Mouse (Mus musculus) kidney, adult 2 months (tissue): ENCODE measurements at regions not wholly inside any gene's neighbourhood (a gene's known extent, or its start where the extent isn't known, plus 50 kb on each side); places are given as distances from the start of the nearest gene placed in this dataset.
A peak's percentile ranks its signal among the peaks of the same experiment; 100 is the strongest.

Source experiments
- DNase-seq: peaks from one replicate; pipeline ENCODE4 v3.0.0; 2021
- H3K27ac ChIP-seq: fragments of 200-500 bp; 2 replicates; pipeline ENCODE4 v1.5.1; 2012; ENCODE audit warnings: low read depth, low read length, control low read depth, inconsistent platforms; ENCODE audit not compliant: insufficient read depth
- H3K27me3 ChIP-seq: fragments of 200-500 bp; replicated peaks from 2 replicates; pipeline ENCODE4 v1.6.1; 2012; ENCODE audit warnings: mild to moderate bottlenecking, moderate library complexity, low read length, inconsistent platforms; ENCODE audit not compliant: control insufficient read depth, insufficient read depth
- H3K36me3 ChIP-seq: fragments of 200-500 bp; 2 replicates; pipeline ENCODE4 v1.6.1; 2012; ENCODE audit warnings: mild to moderate bottlenecking, moderate library complexity, low read length, inconsistent platforms; ENCODE audit not compliant: control insufficient read depth, insufficient read depth
- H3K4me1 ChIP-seq: fragments of 200-500 bp; 2 replicates; pipeline ENCODE4 v1.6.1; 2011; ENCODE audit warnings: low read length; ENCODE audit not compliant: control insufficient read depth, insufficient read depth
- H3K4me3 ChIP-seq: fragments of 200-500 bp; 2 replicates; pipeline ENCODE4 v1.5.1; 2011; ENCODE audit warnings: mild to moderate bottlenecking, low read depth, low read length, control low read depth; ENCODE audit not compliant: insufficient read depth
- CTCF ChIP-seq: fragments of 200-500 bp; conservative IDR thresholded peaks from 2 replicates; pipeline ENCODE4 v1.5.1; 2011; ENCODE audit warnings: low read depth, mild to moderate bottlenecking, control low read depth, low read length, moderate library complexity, mixed read lengths; ENCODE audit not compliant: insufficient read depth, insufficient read length
- POLR2A ChIP-seq: fragments of 200-500 bp; IDR thresholded peaks from one replicate; pipeline ENCODE4 v1.6.1; 2011; ENCODE audit warnings: low read depth, low read length, control low read depth
- WGBS: fragments of 180-500 bp; shearing (Covaris S2); methylation state at CpG from one replicate; pipeline ENCODE4 v1.1.7; 2018; 5-methylcytosine and 5-hydroxymethylcytosine counted together

- no peak overlapping the region for H3K4me3 ChIP-seq
- DNase-seq: no peak
- 51% methylated on average over 4 of the region's 4 CpGs for WGBS
- H3K36me3 ChIP-seq: no peaks in the 10 kb centered on the region
- H3K27me3 ChIP-seq: no peaks in the 10 kb centered on the region; the same call in 1 of the 2 replicates
- H3K27ac ChIP-seq: no peak overlapping the region
- no peaks in the 10 kb centered on the region for H3K4me1 ChIP-seq
- TF ChIP-seq CTCF (no peak), POLR2A (no peak)
These were observed 115.4 kb upstream of the Smad1 start for GRCm38 (mm10) chr8:79514655-79515278.

- DNase-seq: no peak
- Histone ChIP-seq H3K36me3 (no peaks in the 10 kb centered on the region), H3K4me1 (no peaks in the 10 kb centered on the region), H3K27ac (no peak overlapping the region), H3K4me3 (no peak overlapping the region), H3K27me3 (no peaks in the 10 kb centered on the region)
- no peak for TF ChIP-seq CTCF
- TF ChIP-seq POLR2A: no peak
- 92% methylated on average over 3 of the region's 3 CpGs for WGBS
These were observed 109.3 kb upstream of the Smad1 start for GRCm38 (mm10) chr8:79508597-79508996.

GRCm38 (mm10) chr8:79505381-79505780, 106.1 kb upstream of the Smad1 start:
- no peak for DNase-seq
- Histone ChIP-seq H3K27me3 (no peaks in the 10 kb centered on the region), H3K27ac (no peak overlapping the region), H3K4me1 (no peaks in the 10 kb centered on the region), H3K36me3 (no peaks in the 10 kb centered on the region), H3K4me3 (no peak overlapping the region)
- TF ChIP-seq CTCF (no peak), POLR2A (no peak)
- WGBS: 82% methylated on average over 5 of the region's 5 CpGs

- no peaks in the 10 kb centered on the region for H3K36me3 ChIP-seq
- no peak overlapping the region for H3K4me3 ChIP-seq
- no peak for DNase-seq
- H3K27me3 ChIP-seq: no peaks in the 10 kb centered on the region
- WGBS: 86% methylated on average over 2 of the region's 2 CpGs
- TF ChIP-seq CTCF: no peak
- TF ChIP-seq POLR2A: no peak
- no peaks in the 10 kb centered on the region for H3K4me1 ChIP-seq
- no peak overlapping the region for H3K27ac ChIP-seq
These were observed 104.6 kb upstream of the Smad1 start for GRCm38 (mm10) chr8:79503906-79504305.

GRCm38 (mm10) chr8:79502062-79502461, 102.7 kb upstream of the Smad1 start:
- H3K4me1 ChIP-seq: no peaks in the 10 kb centered on the region
- no peak overlapping the region for H3K27ac ChIP-seq
- H3K36me3 ChIP-seq: no peaks in the 10 kb centered on the region
- WGBS: 65% methylated on average over 4 of the region's 4 CpGs
- no peak overlapping the region for H3K4me3 ChIP-seq
- no peak for DNase-seq
- no peak for TF ChIP-seq POLR2A
- no peak for TF ChIP-seq CTCF
- no peaks in the 10 kb centered on the region for H3K27me3 ChIP-seq

GRCm38 (mm10) chr8:79501238-79501637, 101.9 kb upstream of the Smad1 start:
- WGBS: 61% methylated on average over 11 of the region's 11 CpGs
- Histone ChIP-seq H3K4me3 (no peak overlapping the region), H3K27ac (peak overlapping the region; percentile 42; the same call in 1 of the 2 replicates)

GRCm38 (mm10) chr8:79499258-79499657, 99.9 kb upstream of the Smad1 start:
- Histone ChIP-seq H3K4me3 (no peak overlapping the region), H3K36me3 (no peaks in the 10 kb centered on the region), H3K27ac (no peak overlapping the region), H3K27me3 (no peaks in the 10 kb centered on the region), H3K4me1 (no peaks in the 10 kb centered on the region)
- no peak for TF ChIP-seq POLR2A
- no peak for TF ChIP-seq CTCF
- DNase-seq: no peak
- 72% methylated on average over 2 of the region's 2 CpGs for WGBS

More at GRCm38 (mm10) chr8:79501238-79501637, 101.9 kb upstream of the Smad1 start:
- Histone ChIP-seq H3K4me1 (no peaks in the 10 kb centered on the region), H3K36me3 (no peaks in the 10 kb centered on the region), H3K27me3 (no peaks in the 10 kb centered on the region)
- DNase-seq: peak; percentile 72
- TF ChIP-seq CTCF: no peak
- no peak for TF ChIP-seq POLR2A
